Mouse (Mus musculus): ENCODE data around the gene Gm20388. TPM values are rescaled to one million over a fixed set of nuclear protein-coding genes. Genes with fewer than 3 reads are reported as not detected.

The Gm20388 gene
- total RNA-seq, 1 experiment = 27.0 TPM

DNA sequence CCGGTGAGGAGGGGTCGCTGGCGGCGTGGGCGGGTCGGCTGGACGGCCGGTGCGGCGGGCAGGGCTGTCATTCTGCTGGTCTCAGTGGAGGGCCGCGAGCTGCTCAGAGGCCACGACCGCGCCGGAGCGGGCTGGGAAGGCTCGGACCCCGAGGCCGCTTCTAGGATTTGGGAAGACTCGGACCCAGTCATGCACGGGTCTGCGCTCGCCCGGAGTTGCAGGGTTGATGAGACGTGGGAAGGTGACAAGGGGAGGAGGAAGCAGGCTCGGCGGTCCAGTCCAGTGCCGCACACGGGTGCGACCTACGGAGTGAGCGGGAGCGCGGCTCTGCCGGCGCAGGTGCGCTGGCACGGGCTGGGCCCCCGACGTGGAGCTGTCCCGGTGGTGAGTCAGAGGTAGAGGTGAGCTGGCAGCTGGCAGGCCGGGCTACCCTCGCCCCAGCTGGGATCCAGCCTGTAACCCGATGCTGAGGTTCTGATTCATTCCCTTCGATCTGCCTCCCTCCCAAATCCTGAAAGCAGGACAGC is 203.7 kb downstream of the Gm20388 start:
- in situ Hi-C loops (cut with MboI; ENCODE audit: low sequenced_read_pairs in 2 of 2, unreplicated experiment in 2 of 2) = no loop called here

GRCm38 (mm10) chr8:120116600-120116999 is 206.0 kb downstream of the Gm20388 start:
- H3K36me3 ChIP-seq (ENCODE audit: control insufficient read depth, insufficient read depth, low read length, poor library complexity, severe bottlenecking) = no peaks in the 10 kb centered on the region
- no peaks in the 10 kb centered on the region for H3K4me1 ChIP-seq (ENCODE audit: control insufficient read depth in 2 of 2, insufficient read depth in 2 of 2, low read length in 2 of 2, poor library complexity in 1 of 2)
- in situ Hi-C loops (cut with MboI; ENCODE audit: low sequenced_read_pairs in 2 of 2, unreplicated experiment in 2 of 2) = no loop called here
- no peak overlapping the region for H3K27ac ChIP-seq (ENCODE audit: insufficient read depth, low read depth, low read length, poor library complexity, severe bottlenecking)
- H3K4me3 ChIP-seq (ENCODE audit: insufficient read depth in 1 of 2, low read depth in 1 of 2, low read length in 2 of 2, poor library complexity in 1 of 2, severe bottlenecking in 1 of 2) = no peak overlapping the region
- no peak for DNase-seq (ENCODE audit: low read depth, low spot score)
- no peak for TF ChIP-seq ZC3H11A (IDR thresholded peaks at IDR 0.05; ENCODE audit: borderline replicate concordance, low read depth, low read length)
- TF ChIP-seq ZNF384 (IDR thresholded peaks at IDR 0.05; ENCODE audit: low read depth, low read length) = no peak
- TF ChIP-seq CHD2 (IDR thresholded peaks at IDR 0.05; ENCODE audit: low read depth, low read length) = no peak
- no peak for TF ChIP-seq MAFK (IDR thresholded peaks at IDR 0.05; ENCODE audit: insufficient read depth, low read depth, low read length)
- no peak for TF ChIP-seq HCFC1 (IDR thresholded peaks at IDR 0.05; ENCODE audit: borderline replicate concordance, insufficient read depth, low read length)
- H3K9ac ChIP-seq (ENCODE audit: insufficient read depth, low read depth, low read length, poor library complexity, severe bottlenecking) = no peak overlapping the region
- no peaks in the 10 kb centered on the region for H3K9me3 ChIP-seq (ENCODE audit: control insufficient read depth, insufficient read depth, low read depth, low read length)

More for the DNA sequence above, 203.7 kb downstream of the Gm20388 start:
- H3K4me1 ChIP-seq (ENCODE audit: control insufficient read depth in 2 of 2, insufficient read depth in 2 of 2, low read length in 2 of 2, poor library complexity in 1 of 2) = no peaks in the 10 kb centered on the region
- TF ChIP-seq ZC3H11A (IDR thresholded peaks at IDR 0.05; ENCODE audit: borderline replicate concordance, low read depth, low read length) = no peak
- H3K36me3 ChIP-seq (ENCODE audit: control insufficient read depth, insufficient read depth, low read length, poor library complexity, severe bottlenecking) = no peaks in the 10 kb centered on the region
- H3K27ac ChIP-seq (ENCODE audit: insufficient read depth, low read depth, low read length, poor library complexity, severe bottlenecking) = no peak overlapping the region
- peak overlapping the region; percentile 77 to 78 for H3K4me3 ChIP-seq (ENCODE audit: insufficient read depth in 1 of 2, low read depth in 1 of 2, low read length in 2 of 2, poor library complexity in 1 of 2, severe bottlenecking in 1 of 2)
- H3K9me3 ChIP-seq (ENCODE audit: control insufficient read depth, insufficient read depth, low read depth, low read length) = no peaks in the 10 kb centered on the region
- peak overlapping the region; percentile 44 for H3K9ac ChIP-seq (ENCODE audit: insufficient read depth, low read depth, low read length, poor library complexity, severe bottlenecking)
- no peak for DNase-seq (ENCODE audit: low read depth, low spot score)

DNA sequence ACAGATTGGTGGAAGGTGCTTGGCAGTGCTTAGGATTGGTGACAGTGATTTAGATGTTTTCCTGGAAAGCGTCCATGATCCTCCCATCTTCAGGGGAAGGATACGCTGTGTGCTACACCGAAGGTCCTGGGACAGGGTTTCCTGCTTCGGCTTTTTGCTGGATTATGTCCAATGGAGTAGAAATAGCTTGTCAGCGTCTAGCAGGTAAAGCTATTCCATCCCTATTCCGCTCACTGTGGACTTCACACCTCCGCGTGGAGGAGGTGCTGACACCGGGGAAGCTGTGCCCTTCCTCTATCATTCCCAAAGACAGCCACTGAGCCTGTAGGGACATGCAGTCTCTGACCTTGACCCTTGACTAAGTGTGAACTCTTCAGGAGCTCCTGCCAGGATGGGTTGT is 207.5 kb downstream of the Gm20388 start:
- H3K4me1 ChIP-seq (ENCODE audit: control insufficient read depth in 2 of 2, insufficient read depth in 2 of 2, low read length in 2 of 2, poor library complexity in 1 of 2) = no peaks in the 10 kb centered on the region

GRCm38 (mm10) chr8:120118847-120119246 is 208.2 kb downstream of the Gm20388 start:
- H3K4me3 ChIP-seq (ENCODE audit: insufficient read depth in 1 of 2, low read depth in 1 of 2, low read length in 2 of 2, poor library complexity in 1 of 2, severe bottlenecking in 1 of 2) = no peak overlapping the region
- no peaks in the 10 kb centered on the region for H3K9me3 ChIP-seq (ENCODE audit: control insufficient read depth, insufficient read depth, low read depth, low read length)
- no peaks in the 10 kb centered on the region for H3K36me3 ChIP-seq (ENCODE audit: control insufficient read depth, insufficient read depth, low read length, poor library complexity, severe bottlenecking)
- in situ Hi-C loops (cut with MboI; ENCODE audit: low sequenced_read_pairs in 2 of 2, unreplicated experiment in 2 of 2) = no loop called here
- H3K9ac ChIP-seq (ENCODE audit: insufficient read depth, low read depth, low read length, poor library complexity, severe bottlenecking) = no peak overlapping the region
- TF ChIP-seq CHD2 (IDR thresholded peaks at IDR 0.05; ENCODE audit: low read depth, low read length) (no peak), MAFK (IDR thresholded peaks at IDR 0.05; ENCODE audit: insufficient read depth, low read depth, low read length) (no peak), ZC3H11A (IDR thresholded peaks at IDR 0.05; ENCODE audit: borderline replicate concordance, low read depth, low read length) (no peak), ZNF384 (IDR thresholded peaks at IDR 0.05; ENCODE audit: low read depth, low read length) (no peak), HCFC1 (IDR thresholded peaks at IDR 0.05; ENCODE audit: borderline replicate concordance, insufficient read depth, low read length) (no peak)
- no peak for DNase-seq (ENCODE audit: low read depth, low spot score)
- H3K27ac ChIP-seq (ENCODE audit: insufficient read depth, low read depth, low read length, poor library complexity, severe bottlenecking) = no peak overlapping the region
- H3K4me1 ChIP-seq (ENCODE audit: control insufficient read depth in 2 of 2, insufficient read depth in 2 of 2, low read length in 2 of 2, poor library complexity in 1 of 2) = no peaks in the 10 kb centered on the region

More for the DNA sequence above, 207.5 kb downstream of the Gm20388 start:
- in situ Hi-C loops (cut with MboI; ENCODE audit: low sequenced_read_pairs in 2 of 2, unreplicated experiment in 2 of 2) = no loop called here
- DNase-seq (ENCODE audit: low read depth, low spot score) = no peak
- no peaks in the 10 kb centered on the region for H3K36me3 ChIP-seq (ENCODE audit: control insufficient read depth, insufficient read depth, low read length, poor library complexity, severe bottlenecking)
- no peak for TF ChIP-seq ZC3H11A (IDR thresholded peaks at IDR 0.05; ENCODE audit: borderline replicate concordance, low read depth, low read length)
- TF ChIP-seq MAFK (IDR thresholded peaks at IDR 0.05; ENCODE audit: insufficient read depth, low read depth, low read length) = no peak
- no peak for TF ChIP-seq HCFC1 (IDR thresholded peaks at IDR 0.05; ENCODE audit: borderline replicate concordance, insufficient read depth, low read length)
- TF ChIP-seq CHD2 (IDR thresholded peaks at IDR 0.05; ENCODE audit: low read depth, low read length) = no peak
- TF ChIP-seq ZNF384 (IDR thresholded peaks at IDR 0.05; ENCODE audit: low read depth, low read length) = no peak
- H3K9me3 ChIP-seq (ENCODE audit: control insufficient read depth, insufficient read depth, low read depth, low read length) = no peaks in the 10 kb centered on the region
- H3K4me3 ChIP-seq (ENCODE audit: insufficient read depth in 1 of 2, low read depth in 1 of 2, low read length in 2 of 2, poor library complexity in 1 of 2, severe bottlenecking in 1 of 2) = no peak overlapping the region
- H3K9ac ChIP-seq (ENCODE audit: insufficient read depth, low read depth, low read length, poor library complexity, severe bottlenecking) = no peak overlapping the region
- H3K27ac ChIP-seq (ENCODE audit: insufficient read depth, low read depth, low read length, poor library complexity, severe bottlenecking) = no peak overlapping the region

DNA sequence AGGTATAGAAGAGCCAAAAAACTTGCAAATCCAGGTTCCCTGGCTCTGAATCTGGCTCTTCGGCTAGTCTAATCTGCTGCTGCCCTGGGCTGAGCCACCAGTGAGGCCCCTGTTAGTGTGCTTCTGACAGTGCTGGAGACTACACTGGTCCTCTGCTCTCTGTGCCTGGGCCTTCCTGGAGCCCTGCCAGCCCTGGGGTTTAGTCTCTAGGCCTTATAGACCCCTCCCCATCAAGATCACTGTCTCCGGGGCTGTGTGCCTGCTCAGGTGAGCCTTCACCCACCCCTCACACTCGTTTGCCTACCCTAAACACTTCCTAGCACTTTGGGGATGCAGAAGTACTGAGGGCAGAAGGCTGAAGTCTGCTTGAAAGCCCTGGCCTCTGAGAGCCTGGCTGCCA is 208.8 kb downstream of the Gm20388 start:
- H3K4me1 ChIP-seq (ENCODE audit: control insufficient read depth in 2 of 2, insufficient read depth in 2 of 2, low read length in 2 of 2, poor library complexity in 1 of 2) = no peaks in the 10 kb centered on the region
- no peak overlapping the region for H3K9ac ChIP-seq (ENCODE audit: insufficient read depth, low read depth, low read length, poor library complexity, severe bottlenecking)
- in situ Hi-C loops (cut with MboI; ENCODE audit: low sequenced_read_pairs in 2 of 2, unreplicated experiment in 2 of 2) = no loop called here
- H3K27ac ChIP-seq (ENCODE audit: insufficient read depth, low read depth, low read length, poor library complexity, severe bottlenecking) = no peak overlapping the region
- DNase-seq (ENCODE audit: low read depth, low spot score) = no peak
- no peaks in the 10 kb centered on the region for H3K9me3 ChIP-seq (ENCODE audit: control insufficient read depth, insufficient read depth, low read depth, low read length)
- no peak overlapping the region for H3K4me3 ChIP-seq (ENCODE audit: insufficient read depth in 1 of 2, low read depth in 1 of 2, low read length in 2 of 2, poor library complexity in 1 of 2, severe bottlenecking in 1 of 2)
- TF ChIP-seq ZNF384 (IDR thresholded peaks at IDR 0.05; ENCODE audit: low read depth, low read length) (no peak), HCFC1 (IDR thresholded peaks at IDR 0.05; ENCODE audit: borderline replicate concordance, insufficient read depth, low read length) (no peak), MAFK (IDR thresholded peaks at IDR 0.05; ENCODE audit: insufficient read depth, low read depth, low read length) (no peak), ZC3H11A (IDR thresholded peaks at IDR 0.05; ENCODE audit: borderline replicate concordance, low read depth, low read length) (no peak), CHD2 (IDR thresholded peaks at IDR 0.05; ENCODE audit: low read depth, low read length) (no peak)
- no peaks in the 10 kb centered on the region for H3K36me3 ChIP-seq (ENCODE audit: control insufficient read depth, insufficient read depth, low read length, poor library complexity, severe bottlenecking)
